Mouse (Mus musculus) frontal cortex, adult 2 months (tissue): ENCODE data around the gene Gne. TPM values are rescaled to one million over a fixed set of nuclear protein-coding genes. Genes with fewer than 3 reads are reported as not detected.

ENCODE experiments used
- DNase-seq, 2 experiments: peaks; one replicate each; pipeline ENCODE4 v3.0.0; 2022; ENCODE audit warnings: low spot score in 1 of 2; ENCODE audit errors: extremely low spot score in 1 of 2
- polyA plus RNA-seq: library from polyadenylated mRNA; depleted of rRNA; stranded (reverse); fragments of >200 nt; gene quantifications from 2 replicates; pipeline ENCODE4 v1.2.3, GENCODE M21; 2012; rRNA removed

Gne gene
- polyA plus RNA-seq, result 18.7 and 20.6 TPM in 2 replicates

DNA sequence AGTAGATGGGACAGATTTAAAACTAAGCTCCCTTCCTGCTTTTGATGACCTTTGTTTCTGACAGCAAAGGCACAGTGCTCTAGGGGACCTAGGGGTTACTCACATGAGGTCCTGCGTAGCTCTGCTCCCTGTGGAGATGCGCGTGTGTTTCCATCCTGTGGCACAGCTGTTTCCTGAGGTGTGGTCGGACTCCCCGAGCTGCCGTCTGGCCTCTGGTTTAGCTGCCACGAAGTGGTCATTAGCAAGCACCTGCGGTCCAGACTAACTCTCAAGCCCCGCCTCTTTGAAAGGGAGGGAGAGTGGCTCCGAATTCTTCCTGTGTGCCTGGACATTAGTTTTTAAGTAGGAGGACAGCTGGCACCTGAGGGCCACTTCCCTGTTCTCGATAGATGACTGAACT lies at the start of gene Gne:
Gne (minus strand) TSS at position 233 of the 400 bp plus-strand sequence.
- DNase-seq, result no peak

- no peak for DNase-seq
Measured at GRCm38 (mm10) chr4:44126805-44127204, 42.8 kb upstream of the Gne start.

DNA sequence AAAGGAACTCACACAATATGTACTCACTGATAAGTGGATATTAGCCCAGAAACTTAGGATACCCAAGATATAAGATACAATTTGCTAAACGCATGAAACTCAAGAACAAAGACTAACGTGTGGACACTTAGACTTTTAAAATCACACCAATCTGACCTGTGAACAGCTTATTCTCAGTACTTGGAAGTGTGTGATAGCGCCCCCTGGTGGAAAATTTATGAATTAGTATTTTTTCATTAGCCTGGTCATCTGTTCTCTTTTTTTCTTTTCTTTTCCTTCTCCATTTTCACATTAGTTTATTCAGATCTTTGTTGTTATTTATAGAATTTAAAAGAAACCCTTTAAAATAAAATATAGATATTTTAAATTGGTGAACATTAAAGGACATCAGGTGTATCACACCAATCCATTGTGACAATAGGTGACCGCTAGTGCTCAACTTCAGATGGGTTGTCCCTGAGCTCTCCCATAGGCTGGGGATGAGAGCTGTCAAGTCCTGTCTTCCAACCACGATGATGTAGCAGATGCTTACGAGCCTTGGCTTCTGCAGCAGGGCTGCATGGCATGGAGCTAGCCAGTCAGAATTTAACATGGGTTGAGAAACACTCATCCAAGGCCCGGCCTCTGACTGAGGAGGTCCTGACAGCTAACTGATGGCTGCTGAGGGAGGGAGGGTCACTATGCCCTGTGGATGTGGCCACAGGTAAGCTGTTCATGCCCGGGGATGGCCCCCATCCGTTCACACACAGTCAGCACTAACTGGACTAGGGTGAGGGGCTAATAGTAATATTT lies 35.6 kb upstream of the Gne start:
- DNase-seq, result peak in 1 of 2 experiments; percentile 73

DNA sequence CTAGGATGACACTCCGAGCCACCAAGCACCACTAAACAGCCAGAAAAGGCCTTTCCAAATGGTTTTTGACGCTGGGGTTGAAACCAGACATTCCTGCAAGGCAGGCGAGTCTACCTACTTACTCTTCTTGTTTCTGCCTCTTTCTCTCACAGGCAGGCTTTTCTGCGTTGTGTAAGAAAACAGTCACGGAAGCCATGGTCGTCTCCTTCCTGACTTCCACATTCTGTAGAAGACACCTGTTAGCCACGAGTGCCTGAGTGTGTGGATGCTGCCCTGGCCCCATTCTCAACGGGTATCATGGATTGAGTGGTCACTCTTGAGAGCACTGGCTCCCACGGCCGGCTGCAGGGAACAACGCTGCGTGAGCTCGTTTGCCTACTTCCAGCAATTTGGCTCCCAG lies 31.1 kb upstream of the Gne start:
- DNase-seq, result no peak

GRCm38 (mm10) chr4:44113393-44114138 lies 29.6 kb upstream of the Gne start:
- DNase-seq, result no peak

DNA sequence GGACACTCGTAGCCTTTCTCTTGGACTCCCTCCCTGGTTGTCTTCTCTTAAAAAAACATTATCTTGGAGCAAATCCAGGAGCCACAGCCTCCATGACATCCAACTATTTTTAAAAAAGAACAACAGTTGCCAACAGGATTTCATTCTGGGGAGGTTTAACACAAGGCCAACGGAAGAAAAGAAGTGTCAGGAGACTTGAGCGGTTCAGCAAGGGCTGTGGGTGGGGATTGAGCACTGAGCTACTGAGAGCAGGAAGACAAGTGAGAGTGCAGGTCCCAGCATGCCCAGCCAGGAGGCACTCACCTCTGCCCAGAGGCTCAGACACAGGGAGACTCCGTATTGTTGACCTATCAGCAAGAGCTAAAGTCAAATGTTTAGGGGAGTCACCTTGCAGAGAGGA lies 28.8 kb upstream of the Gne start:
- no peak for DNase-seq

- DNase-seq, result no peak
Measured at GRCm38 (mm10) chr4:44110771-44111170, 26.8 kb upstream of the Gne start.

DNA sequence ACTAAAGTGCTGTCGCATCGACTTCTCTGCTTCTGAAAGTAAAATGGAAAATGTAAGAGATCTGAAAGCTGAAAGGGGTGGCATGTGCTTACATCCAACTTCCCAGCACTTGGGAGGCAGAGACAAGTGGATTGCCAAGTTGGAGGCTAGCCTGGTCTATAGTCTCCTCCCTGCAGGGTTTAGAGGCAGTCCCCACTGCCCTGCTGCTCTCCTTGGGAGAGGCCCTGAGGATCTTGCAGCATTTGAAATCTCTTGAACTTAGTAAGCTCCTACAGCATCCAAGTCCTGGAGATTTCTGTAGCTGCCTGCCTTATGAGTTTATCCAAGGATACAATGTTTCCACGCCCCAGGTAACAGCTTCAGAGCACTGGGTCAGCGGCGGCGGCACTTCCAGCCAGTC lies 24.3 kb upstream of the Gne start:
- DNase-seq, result no peak

- no peak for DNase-seq
Measured at GRCm38 (mm10) chr4:44107339-44107738, 23.4 kb upstream of the Gne start.

GRCm38 (mm10) chr4:44106297-44106821 lies 22.4 kb upstream of the Gne start:
- no peak for DNase-seq

DNA sequence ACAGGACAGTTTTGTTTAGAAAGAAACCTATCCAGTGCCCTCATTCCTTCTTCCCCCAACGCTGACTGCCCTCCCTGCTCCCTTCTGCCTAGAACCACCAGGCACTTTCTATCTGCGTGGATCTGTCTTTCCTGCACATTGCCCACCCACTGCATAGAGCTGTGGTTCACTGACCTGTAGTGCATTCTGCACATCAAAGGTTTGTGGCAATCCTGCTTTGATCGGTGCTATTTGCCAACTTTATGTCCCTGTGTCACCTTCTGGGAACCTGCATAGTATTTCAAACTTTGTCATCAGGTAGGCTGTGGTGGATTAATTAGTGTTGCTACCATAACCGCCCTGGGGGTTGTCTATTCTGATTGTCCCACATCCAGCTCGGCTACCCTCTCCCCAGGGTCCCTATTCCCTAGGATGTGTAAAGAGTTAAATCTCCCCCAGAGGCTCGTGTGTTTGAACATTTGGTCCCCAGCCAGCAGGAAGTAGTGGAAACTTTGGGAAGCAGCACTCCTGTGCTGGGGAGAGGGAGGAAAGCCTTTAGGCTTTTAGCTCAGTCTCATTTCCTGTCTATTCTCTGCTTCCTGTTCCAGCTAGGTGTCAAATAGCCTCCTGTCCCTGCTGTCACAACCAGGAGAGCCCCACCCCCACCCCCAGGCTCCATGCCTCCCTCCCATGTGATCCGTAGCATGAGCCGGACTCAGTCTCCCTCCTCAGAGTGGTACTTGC lies 20.4 kb upstream of the Gne start:
- no peak for DNase-seq

GRCm38 (mm10) chr4:44103620-44104019 lies 19.6 kb upstream of the Gne start:
- DNase-seq, result no peak

- DNase-seq, result no peak
Measured at GRCm38 (mm10) chr4:44097576-44098335, 13.8 kb upstream of the Gne start.

GRCm38 (mm10) chr4:44094475-44094874 lies 10.5 kb upstream of the Gne start:
- DNase-seq, result no peak

DNA sequence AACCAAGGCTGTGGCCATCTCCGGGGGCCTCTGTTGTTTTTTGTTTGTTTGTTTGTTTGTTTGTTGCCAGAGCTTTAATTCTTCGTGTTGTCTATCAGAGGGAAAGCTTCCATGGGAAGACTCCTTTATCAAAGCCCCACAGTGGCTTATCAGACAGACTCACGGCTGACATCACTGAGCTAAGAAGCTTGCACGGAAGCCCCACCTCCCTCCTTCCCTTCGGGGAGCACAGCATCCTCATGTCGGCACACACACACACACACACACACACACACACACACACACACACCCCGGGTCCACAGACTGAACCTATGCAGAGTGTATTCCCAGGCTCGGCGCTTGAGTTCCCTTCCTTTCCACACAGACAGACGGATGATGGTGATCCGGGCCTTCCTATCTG lies 8.4 kb upstream of the Gne start:
- DNase-seq, result no peak

GRCm38 (mm10) chr4:44085566-44085965 lies 1.6 kb upstream of the Gne start:
- DNase-seq, result no peak

- DNase-seq, result no peak
Measured at GRCm38 (mm10) chr4:44084602-44085325, 787 bp upstream of the Gne start.

DNA sequence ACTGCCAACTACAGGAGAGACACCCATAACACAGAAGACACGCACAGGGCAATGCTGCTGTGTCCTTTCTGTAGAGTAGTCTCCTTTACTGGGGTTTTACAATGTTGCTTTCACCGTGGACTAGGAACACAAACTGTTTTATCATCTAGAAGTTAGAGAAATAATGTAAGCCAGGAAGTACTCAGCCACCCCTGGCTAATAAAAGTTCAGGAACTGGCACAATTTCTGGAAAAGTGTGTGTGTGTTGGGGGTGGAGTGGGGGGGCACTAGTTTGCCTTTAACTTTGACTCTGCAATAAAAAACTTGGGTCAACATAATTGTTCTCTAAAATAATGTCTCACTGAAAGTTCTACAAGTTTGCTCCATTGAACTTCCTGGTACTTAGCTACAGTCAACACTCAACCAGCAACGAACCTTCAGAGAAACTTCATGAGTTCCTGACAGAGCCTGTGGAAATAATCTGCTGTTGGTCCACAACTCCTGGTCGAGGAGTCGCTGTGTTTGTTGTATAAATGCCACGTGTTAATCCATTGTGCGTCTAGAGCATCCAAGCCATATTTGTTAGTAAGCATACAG lies 5.5 kb downstream of the Gne start:
- no peak for DNase-seq

DNA sequence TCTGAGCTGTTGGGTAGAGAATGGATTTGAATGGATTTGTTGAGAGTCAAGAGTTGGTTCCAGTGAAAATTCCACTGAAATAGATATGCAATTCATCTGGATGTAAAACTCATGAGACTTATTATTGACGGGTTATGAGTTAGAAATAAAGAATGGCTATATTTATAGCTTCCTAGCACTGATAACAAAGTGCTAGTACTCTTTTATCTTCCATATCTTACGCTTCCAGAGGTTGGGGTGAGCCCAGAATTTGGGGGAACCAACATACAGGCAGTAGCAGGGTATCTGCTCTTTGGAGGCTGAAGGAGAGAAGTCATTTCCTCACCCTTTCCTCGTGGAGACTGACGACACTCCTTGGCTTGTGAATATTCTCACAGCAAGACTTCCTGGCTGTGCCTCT lies 9.6 kb downstream of the Gne start:
- DNase-seq, result no peak
